ENCODE assay signal across 8 mouse cellular contexts in the genomic region with DNA sequence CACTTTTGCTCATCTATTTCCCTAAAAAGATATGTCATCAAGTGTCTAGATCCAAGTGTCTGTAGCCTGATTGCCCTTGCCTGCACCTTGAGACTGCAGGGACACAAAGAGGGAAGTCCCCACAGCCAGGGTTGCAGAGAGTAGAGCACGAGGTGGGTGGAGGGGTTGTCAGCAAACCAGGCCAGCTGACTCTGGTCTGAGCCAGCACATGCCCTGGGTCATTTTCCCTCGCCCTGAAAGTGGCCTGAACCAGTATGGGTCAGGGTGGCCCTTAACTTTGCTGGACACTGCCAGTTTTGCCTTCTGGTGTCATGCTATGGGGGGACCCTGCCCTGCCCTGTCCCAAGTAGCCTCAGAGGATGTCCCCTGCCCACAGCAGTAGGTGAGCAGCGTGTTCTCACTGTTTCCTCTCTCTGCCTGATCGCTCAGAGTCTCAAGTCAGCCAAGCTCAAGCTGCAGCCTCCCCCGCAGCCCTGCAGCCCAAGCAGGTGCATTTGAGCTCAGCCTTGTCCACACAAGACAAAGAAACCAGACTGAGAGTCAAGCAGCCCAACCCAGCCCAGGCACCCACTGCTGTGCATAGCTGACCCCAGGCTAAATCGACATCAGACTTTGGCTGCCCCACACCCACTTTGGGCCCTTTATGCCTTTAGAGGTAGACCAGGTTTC. TPM values are rescaled to one million over a fixed set of nuclear protein-coding genes. Genes with fewer than 3 reads are reported as not detected.
A peak's percentile ranks its signal among the peaks of the same experiment; 100 is the strongest.
DNase-seq lines count a peak whose midpoint lies in the region; ATAC-seq lines count a peak whose summit lies in the region.

No protein-coding gene starts in this region.

- peak; percentile 68 to 72 for DNase-seq in spleen, adult 18-20 months
- DNase-seq in spleen, adult 12 weeks (ENCODE audit: low spot score) = no peak
- DNase-seq in kidney, postnatal 10 days = peak; percentile 76
- peak; percentile 77 for DNase-seq in thymus, postnatal 14 days
- no peak for DNase-seq in cerebellum, postnatal 4 days (ENCODE audit: low spot score in 2 of 2)
- DNase-seq in frontal cortex, postnatal 25 days (ENCODE audit: low spot score in 2 of 2) = no peak

- H3K4me1 ChIP-seq in heart, embryonic 14.5 days (ENCODE audit: control insufficient read depth in 2 of 2, insufficient read depth in 2 of 2, low read length in 2 of 2) = peaks cover 79 to 98% of the 10 kb centered on the region in 2 experiments

- 0 out of 2 replicates have a peak, but pooled peaks cover 3% of the 10 kb centered on the region for H3K36me3 ChIP-seq in heart, embryonic 14.5 days (ENCODE audit: control insufficient read depth, insufficient read depth, low read length)

- H3K9ac ChIP-seq in heart, embryonic 14.5 days (ENCODE audit: low read length) = peak overlapping the region; percentile 25; the same call in 1 of the 2 replicates

- H3K27me3 ChIP-seq in heart, embryonic 14.5 days (ENCODE audit: control insufficient read depth, insufficient read depth, low read length) = no peaks in the 10 kb centered on the region

- peak overlapping the region; percentile 37 to 45 for H3K27ac ChIP-seq in heart, embryonic 14.5 days (replicated peaks in 1 of 2; ENCODE audit: control insufficient read depth in 1 of 2, insufficient read depth in 1 of 2, low read depth in 2 of 2, low read length in 2 of 2)

- no peak overlapping the region for H3K4me2 ChIP-seq in heart, embryonic 14.5 days (ENCODE audit: low read length)

- H3K9me3 ChIP-seq in heart, embryonic 14.5 days (ENCODE audit: control insufficient read depth, low read length) = no peaks in the 10 kb centered on the region

- 36% methylated on average over 6 of the region's 6 CpGs for WGBS in heart, embryonic 14.5 days

- no peak for ATAC-seq in heart, embryonic 14.5 days (ENCODE audit: insufficient number of reproducible peaks, insufficient read depth, low FRiP score, low read depth)
- ATAC-seq in megakaryocyte progenitor cell, adult 5-6 weeks (replicated peaks; ENCODE audit: poor library complexity) = peak; percentile 47

- H3K4me3 ChIP-seq in heart, embryonic 14.5 days (ENCODE audit: control insufficient read depth in 1 of 2, insufficient read depth in 1 of 2, low read depth in 1 of 2, low read length in 2 of 2) = no peak overlapping the region

RNA-seq across cellular contexts. Expression of a gene that starts 14.1 kb away (rescaled TPM):
- 27.7 and 31.3 TPM in 2 replicates for polyA plus RNA-seq in heart, embryonic 14.5 days (2014; fragmentation: Nextera tagmentation; extraction: Ambion mirVana)
- total RNA-seq in megakaryocyte progenitor cell, adult 5-6 weeks (2015) = 70.0 and 79.1 TPM in 2 replicates
- 8.2 and 9.3 TPM in 2 replicates for total RNA-seq in megakaryocyte progenitor cell, adult 5-6 weeks (2017)

Comparison
In these comparisons a context has a peak if more than half of its experiments do, and no peak if none do; other contexts are left out.
1. DNase-seq: peak in spleen, adult 18-20 months (2 of 2), kidney, postnatal 10 days (single experiment) and thymus, postnatal 14 days (single experiment); none in spleen, adult 12 weeks (single experiment), cerebellum, postnatal 4 days (0 of 2) and frontal cortex, postnatal 25 days (0 of 2).